Mouse (Mus musculus): Measurements from ENCODE around the gene Cd300ld3. TPM values are rescaled to one million over a fixed set of nuclear protein-coding genes. Genes with fewer than 3 reads are reported as not detected.
"Not testable (repeated sequence)": the region's sequence is repeated elsewhere in the genome, so short reads cannot be mapped to it uniquely, and the experiment has no call there.

The Cd300ld3 gene
- polyA plus RNA-seq, 1 experiment from 2014 or later: not detected

- H3K4me2 ChIP-seq (replicated peaks; ENCODE audit: low read depth): no peak overlapping the region
- ATAC-seq: no peak
Observed at GRCm38 (mm10) chr11:115049282-115049895, 1.2 kb upstream of the Cd300ld3 start.

DNA sequence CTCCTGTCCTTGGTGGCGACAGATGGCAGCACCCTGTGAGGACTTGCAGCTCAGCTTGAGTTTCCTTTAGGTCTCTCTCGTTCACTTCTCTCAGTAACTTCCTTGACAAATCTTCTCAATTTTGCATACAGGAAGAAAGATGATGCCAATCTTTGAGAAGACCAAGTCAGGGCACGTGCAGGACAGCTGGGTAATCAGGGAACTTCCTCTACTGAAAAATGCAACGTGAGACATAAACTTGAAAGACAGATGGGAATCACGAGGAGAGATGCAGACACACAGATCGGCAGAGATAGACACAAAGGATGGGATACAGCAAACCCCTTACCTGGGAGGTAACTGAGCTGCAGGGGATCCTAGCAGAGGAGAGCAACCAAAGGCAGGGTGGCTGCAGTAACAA lies 10.5 kb downstream of the Cd300ld3 start, which contains the start of gene Cd300ld5:
Gene Cd300ld5 (minus strand): TSS at position 101 of the 400 bp plus-strand sequence.
- not testable (repeated sequence) for H3K36me3 ChIP-seq (ENCODE audit: control insufficient read depth, insufficient read depth); H3K27ac ChIP-seq (ENCODE audit: low read depth, low read length); H3K4me3 ChIP-seq (ENCODE audit: low read depth, low read length); H3K4me1 ChIP-seq (replicated peaks; ENCODE audit: control insufficient read depth, insufficient read depth, low read length); ATAC-seq; H3K9ac ChIP-seq (ENCODE audit: low read depth, low read length); H3K27me3 ChIP-seq (replicated peaks; ENCODE audit: control insufficient read depth, insufficient read depth, low read length); H3K9me3 ChIP-seq (ENCODE audit: control insufficient read depth); H3K4me2 ChIP-seq (replicated peaks; ENCODE audit: low read depth)
- no CpG with 5 or more reads among the region's 6 CpGs for WGBS

More at GRCm38 (mm10) chr11:115049282-115049895, 1.2 kb upstream of the Cd300ld3 start:
- no peak overlapping the region for H3K4me3 ChIP-seq (ENCODE audit: low read depth, low read length)
- no peaks in the 10 kb centered on the region for H3K9me3 ChIP-seq (ENCODE audit: control insufficient read depth)
- peak; percentile 45 for TF ChIP-seq CTCF (IDR thresholded peaks at IDR 0.05; ENCODE audit: low read depth)
- WGBS: 48% methylated on average over 3 of the region's 3 CpGs
- H3K36me3 ChIP-seq (ENCODE audit: control insufficient read depth, insufficient read depth): no peaks in the 10 kb centered on the region
- no peaks in the 10 kb centered on the region for H3K27me3 ChIP-seq (replicated peaks; ENCODE audit: control insufficient read depth, insufficient read depth, low read length)
- H3K27ac ChIP-seq (ENCODE audit: low read depth, low read length): no peak overlapping the region
- H3K9ac ChIP-seq (ENCODE audit: low read depth, low read length): no peak overlapping the region
- H3K4me1 ChIP-seq (replicated peaks; ENCODE audit: control insufficient read depth, insufficient read depth, low read length): no peaks in the 10 kb centered on the region

- H3K4me2 ChIP-seq (replicated peaks; ENCODE audit: low read depth); H3K9ac ChIP-seq (ENCODE audit: low read depth, low read length); H3K9me3 ChIP-seq (ENCODE audit: control insufficient read depth); H3K36me3 ChIP-seq (ENCODE audit: control insufficient read depth, insufficient read depth); H3K4me3 ChIP-seq (ENCODE audit: low read depth, low read length); H3K27me3 ChIP-seq (replicated peaks; ENCODE audit: control insufficient read depth, insufficient read depth, low read length); H3K4me1 ChIP-seq (replicated peaks; ENCODE audit: control insufficient read depth, insufficient read depth, low read length); ATAC-seq; H3K27ac ChIP-seq (ENCODE audit: low read depth, low read length): not testable (repeated sequence)
- no CpG with 5 or more reads among the region's 6 CpGs for WGBS
Observed at GRCm38 (mm10) chr11:115026912-115027311, 21.3 kb downstream of the Cd300ld3 start, which contains the start of gene Cd300ld4. TSS of gene Cd300ld4 (minus strand) at chr11:115027012.

GRCm38 (mm10) chr11:115016093-115016492 lies 32.1 kb downstream of the Cd300ld3 start, which contains the start of gene Cd300ld2:
TSS of gene Cd300ld2 (minus strand) at chr11:115016193.
- not testable (repeated sequence) for H3K27me3 ChIP-seq (replicated peaks; ENCODE audit: control insufficient read depth, insufficient read depth, low read length)
- WGBS: no CpG with 5 or more reads among the region's 7 CpGs

DNA sequence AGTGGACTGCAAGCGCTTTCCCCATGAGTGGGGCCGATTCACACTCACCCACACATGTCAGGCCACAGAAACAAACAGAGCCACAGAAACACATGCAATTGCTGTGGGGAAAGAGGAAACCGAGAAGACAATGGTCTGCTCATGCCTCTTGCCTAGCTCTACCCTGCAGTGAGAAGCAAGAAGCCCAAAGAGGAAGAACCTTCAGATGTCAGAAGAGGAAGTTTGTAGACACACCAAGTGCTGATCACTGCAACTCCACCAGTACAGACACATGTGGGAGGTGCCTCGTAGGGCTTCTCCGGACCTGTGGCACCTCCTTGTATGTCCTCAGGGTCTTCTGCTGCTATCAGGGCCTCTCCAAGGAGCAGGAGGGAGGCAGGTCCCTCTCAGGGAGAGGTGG lies 44.1 kb downstream of the Cd300ld3 start:
- H3K4me1 ChIP-seq (replicated peaks; ENCODE audit: control insufficient read depth, insufficient read depth, low read length): no peaks in the 10 kb centered on the region
- no peaks in the 10 kb centered on the region for H3K36me3 ChIP-seq (ENCODE audit: control insufficient read depth, insufficient read depth)
- no peaks in the 10 kb centered on the region for H3K27me3 ChIP-seq (replicated peaks; ENCODE audit: control insufficient read depth, insufficient read depth, low read length)
- H3K9ac ChIP-seq (ENCODE audit: low read depth, low read length): no peak overlapping the region
- 86% methylated on average over 5 of the region's 5 CpGs for WGBS
- no peaks in the 10 kb centered on the region for H3K9me3 ChIP-seq (ENCODE audit: control insufficient read depth)
- H3K27ac ChIP-seq (ENCODE audit: low read depth, low read length): no peak overlapping the region
- no peak overlapping the region for H3K4me3 ChIP-seq (ENCODE audit: low read depth, low read length)
- TF ChIP-seq CTCF (IDR thresholded peaks at IDR 0.05; ENCODE audit: low read depth): no peak
- ATAC-seq: no peak
- no peak overlapping the region for H3K4me2 ChIP-seq (replicated peaks; ENCODE audit: low read depth)

More at GRCm38 (mm10) chr11:115016093-115016492, 32.1 kb downstream of the Cd300ld3 start, which contains the start of gene Cd300ld2:
- not testable (repeated sequence) for H3K9me3 ChIP-seq (ENCODE audit: control insufficient read depth); H3K27ac ChIP-seq (ENCODE audit: low read depth, low read length); H3K36me3 ChIP-seq (ENCODE audit: control insufficient read depth, insufficient read depth); H3K4me2 ChIP-seq (replicated peaks; ENCODE audit: low read depth); ATAC-seq; H3K9ac ChIP-seq (ENCODE audit: low read depth, low read length); H3K4me3 ChIP-seq (ENCODE audit: low read depth, low read length); H3K4me1 ChIP-seq (replicated peaks; ENCODE audit: control insufficient read depth, insufficient read depth, low read length)

DNA sequence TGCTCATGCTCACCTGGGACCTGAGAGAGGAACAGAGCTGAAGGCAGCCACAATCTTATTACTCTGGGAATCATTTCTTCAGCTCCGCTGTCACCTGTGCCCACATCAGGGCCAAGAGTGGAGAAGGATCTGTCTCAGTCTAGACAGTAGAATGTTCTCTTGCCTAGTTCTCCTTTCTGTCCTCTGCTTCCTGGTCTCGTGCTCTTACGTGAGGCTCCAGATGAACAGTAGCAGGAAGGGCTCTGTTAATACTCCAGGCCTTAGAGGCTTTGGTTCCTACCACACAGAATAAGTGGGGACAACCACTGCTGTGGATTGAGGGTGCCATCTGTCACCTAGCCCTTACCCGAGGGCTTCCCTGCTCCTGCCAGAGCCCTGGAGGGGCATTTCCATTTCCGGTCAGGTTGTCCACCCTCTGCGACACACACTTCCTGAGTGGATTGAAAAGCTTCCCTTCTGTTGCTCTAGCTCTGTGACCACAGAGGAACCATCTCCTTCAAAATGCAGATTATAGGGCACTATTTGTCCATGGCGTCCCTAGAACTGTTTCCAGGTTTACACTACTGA lies 46.7 kb downstream of the Cd300ld3 start, which contains the start of gene Cd300c2:
Gene Cd300c2 (minus strand): TSS at position 407 of the 567 bp plus-strand sequence.
- Histone ChIP-seq H3K4me3 (ENCODE audit: low read depth, low read length) (no peak within 1 kb of the TSS), H3K4me1 (replicated peaks; ENCODE audit: control insufficient read depth, insufficient read depth, low read length) (no peaks in the 10 kb centered on the region), H3K4me2 (replicated peaks; ENCODE audit: low read depth) (no peak within 1 kb of the TSS), H3K9ac (ENCODE audit: low read depth, low read length) (no peak within 1 kb of the TSS), H3K27me3 (replicated peaks; ENCODE audit: control insufficient read depth, insufficient read depth, low read length) (no peaks in the 10 kb centered on the region), H3K9me3 (ENCODE audit: control insufficient read depth) (no peaks in the 10 kb centered on the region), H3K27ac (ENCODE audit: low read depth, low read length) (no peak within 1 kb of the TSS), H3K36me3 (ENCODE audit: control insufficient read depth, insufficient read depth) (no peaks in the 10 kb centered on the region)
- TF ChIP-seq CTCF (IDR thresholded peaks at IDR 0.05; ENCODE audit: low read depth): no peak
- no peak for ATAC-seq
- WGBS: 76% methylated on average over 7 of the region's 7 CpGs

Other genes with a start within 250 kb of the Cd300ld3 start
- not detected in 2 replicates for gene Gpr142, start 249.5 kb downstream of the Cd300ld3 start, polyA plus RNA-seq (2015; fragmentation: Nextera tagmentation; extraction: Ambion mirVana)
- gene Gprc5c, start 197.3 kb downstream of the Cd300ld3 start, polyA plus RNA-seq (2015; fragmentation: Nextera tagmentation; extraction: Ambion mirVana): 2.3 and 2.8 TPM in 2 replicates
- gene Cd300a, start 158.4 kb downstream of the Cd300ld3 start, polyA plus RNA-seq (2015; fragmentation: Nextera tagmentation; extraction: Ambion mirVana): 2.2 and 2.3 TPM in 2 replicates
- gene Cd300lb, start 114.0 kb downstream of the Cd300ld3 start, polyA plus RNA-seq (2015; fragmentation: Nextera tagmentation; extraction: Ambion mirVana): 0.07 and 0.14 TPM in 2 replicates
- gene Cd300c, start 79.3 kb downstream of the Cd300ld3 start, polyA plus RNA-seq (2015; fragmentation: Nextera tagmentation; extraction: Ambion mirVana): not detected in 2 replicates
- gene Cd300ld, start 58.5 kb downstream of the Cd300ld3 start, polyA plus RNA-seq (2015; fragmentation: Nextera tagmentation; extraction: Ambion mirVana): 0.10 TPM in 2 replicates
- 3.2 and 3.6 TPM in 2 replicates for gene Cd300c2, start 46.5 kb downstream of the Cd300ld3 start, polyA plus RNA-seq (2015; fragmentation: Nextera tagmentation; extraction: Ambion mirVana)
- gene Cd300ld2, start 32.2 kb downstream of the Cd300ld3 start, polyA plus RNA-seq (2015; fragmentation: Nextera tagmentation; extraction: Ambion mirVana): not detected in 2 replicates
- not detected in 2 replicates for gene Cd300ld4, start 21.4 kb downstream of the Cd300ld3 start, polyA plus RNA-seq (2015; fragmentation: Nextera tagmentation; extraction: Ambion mirVana)
- not detected in 2 replicates for gene Cd300ld5, start 10.6 kb downstream of the Cd300ld3 start, polyA plus RNA-seq (2015; fragmentation: Nextera tagmentation; extraction: Ambion mirVana)
- 0.09 and 0.13 TPM in 2 replicates for gene Cd300e, start 13.8 kb upstream of the Cd300ld3 start, polyA plus RNA-seq (2015; fragmentation: Nextera tagmentation; extraction: Ambion mirVana)
- 3.7 and 3.9 TPM in 2 replicates for gene Rab37, start 43.0 kb upstream of the Cd300ld3 start, polyA plus RNA-seq (2015; fragmentation: Nextera tagmentation; extraction: Ambion mirVana)
- gene Cd300lf, start 85.6 kb upstream of the Cd300ld3 start, polyA plus RNA-seq (2015; fragmentation: Nextera tagmentation; extraction: Ambion mirVana): 1.1 and 1.3 TPM in 2 replicates
- 679 and 754 TPM in 2 replicates for gene Slc9a3r1, start 114.9 kb upstream of the Cd300ld3 start, polyA plus RNA-seq (2015; fragmentation: Nextera tagmentation; extraction: Ambion mirVana)
- 19.2 and 20.1 TPM in 2 replicates for gene Tmem104, start 139.1 kb upstream of the Cd300ld3 start, polyA plus RNA-seq (2015; fragmentation: Nextera tagmentation; extraction: Ambion mirVana)
- 35.0 and 35.7 TPM in 2 replicates for gene Nat9, start 139.4 kb upstream of the Cd300ld3 start, polyA plus RNA-seq (2015; fragmentation: Nextera tagmentation; extraction: Ambion mirVana)
- not detected in 2 replicates for gene Grin2c, start 218.8 kb upstream of the Cd300ld3 start, polyA plus RNA-seq (2015; fragmentation: Nextera tagmentation; extraction: Ambion mirVana)
- gene Fdxr, start 228.6 kb upstream of the Cd300ld3 start, polyA plus RNA-seq (2015; fragmentation: Nextera tagmentation; extraction: Ambion mirVana): 8.0 and 8.2 TPM in 2 replicates
- 0.26 and 0.55 TPM in 2 replicates for gene Fads6, start 249.3 kb upstream of the Cd300ld3 start, polyA plus RNA-seq (2015; fragmentation: Nextera tagmentation; extraction: Ambion mirVana)

Measured in intestine, postnatal 0 days (tissue).